Mouse (Mus musculus) liver, embryonic 14.5 days (tissue): ENCODE results near the gene Clstn3. TPM values are rescaled to one million over a fixed set of nuclear protein-coding genes. Genes with fewer than 3 reads are reported as not detected.

Source experiments
- ATAC-seq: fragments of 200-750 bp; cut with Nextera tagmentation; 2 replicates; pipeline ENCODE4 v1.8.0; 2017; ENCODE audit warnings: moderate number of reproducible peaks, mild to moderate bottlenecking, moderate library complexity; ENCODE audit not compliant: insufficient read depth
- DNase-seq, 3 experiments: peaks; one replicate each; pipeline ENCODE4 v3.0.0-alpha.2; 2012 to 2013; ENCODE audit warnings: low read depth in 3 of 3, low spot score in 3 of 3
- H3K27ac ChIP-seq: fragments of 300-500 bp; sonication (generic); 2 replicates; pipeline ENCODE4 v1.5.1; 2014; ENCODE audit warnings: moderate library complexity, mild to moderate bottlenecking, control low read depth, inconsistent platforms
- H3K27me3 ChIP-seq: fragments of 300-500 bp; sonication (generic); 2 replicates; pipeline ENCODE4 v1.6.1; 2014; ENCODE audit warnings: mild to moderate bottlenecking, low read length, moderate library complexity; ENCODE audit not compliant: control insufficient read depth, insufficient read depth
- H3K36me3 ChIP-seq: fragments of 300-500 bp; sonication (generic); replicated peaks from 2 replicates; pipeline ENCODE4 v1.6.1; 2014; ENCODE audit warnings: low read depth; ENCODE audit not compliant: control insufficient read depth, insufficient read depth
- H3K4me1 ChIP-seq, 2 experiments: fragments of 200-500 bp in 1 of 2; fragments of 300-500 bp in 1 of 2; sonication (generic) in 1 of 2; replicated peaks; 2 replicates each; pipeline ENCODE4 v1.6.1; 2012 to 2014; ENCODE audit warnings: antibody characterized with exemption in 1 of 2, inconsistent platforms in 1 of 2, low read length in 1 of 2; ENCODE audit not compliant: control insufficient read depth in 2 of 2, insufficient read depth in 2 of 2
- H3K4me2 ChIP-seq: fragments of 300-500 bp; sonication (generic); 2 replicates; pipeline ENCODE4 v1.6.1; 2014; ENCODE audit warnings: low read depth, mild to moderate bottlenecking, control low read depth, moderate library complexity
- H3K4me3 ChIP-seq, 2 experiments: fragments of 200-500 bp in 1 of 2; fragments of 300-500 bp in 1 of 2; sonication (generic) in 1 of 2; 2 replicates each; pipeline ENCODE4 v1.5.1; 2012 to 2014; ENCODE audit warnings: low read depth in 2 of 2, low read length in 2 of 2, mild to moderate bottlenecking in 2 of 2, control low read depth in 1 of 2, inconsistent platforms in 1 of 2, moderate library complexity in 1 of 2; ENCODE audit not compliant: insufficient read depth in 1 of 2
- H3K9ac ChIP-seq: fragments of 300-500 bp; sonication (generic); replicated peaks from 2 replicates; pipeline ENCODE4 v1.6.1; 2014; ENCODE audit warnings: mild to moderate bottlenecking, control low read depth, moderate library complexity
- H3K9me3 ChIP-seq: fragments of 300-500 bp; sonication (generic); 2 replicates; pipeline ENCODE4 v1.6.1; 2016; ENCODE audit warnings: low read length, mixed read lengths; ENCODE audit not compliant: control insufficient read depth
- CTCF ChIP-seq: IDR thresholded peaks from 2 replicates; pipeline ENCODE4 v1.5.1; 2016; ENCODE audit warnings: antibody characterized with exemption, low read depth, control low read depth
- EP300 ChIP-seq: IDR thresholded peaks from 2 replicates; pipeline ENCODE4 v1.6.1; 2016; ENCODE audit warnings: antibody characterized with exemption, low read depth
- WGBS: fragments of 180-500 bp; shearing (Covaris S2); extraction: QIAGEN DNeasy Blood & Tissue Kit; methylation state at CpG from one replicate; pipeline ENCODE4 v1.1.7; 2014; ENCODE audit not compliant: insufficient replicate concordance; 5-methylcytosine and 5-hydroxymethylcytosine counted together
- polyA plus RNA-seq, 2 experiments: library from polyadenylated mRNA; depleted of rRNA in 1 of 2; stranded (reverse) in 1 of 2; unstranded in 1 of 2; fragments of >200 nt; fragmentation: Nextera tagmentation in 1 of 2; extraction: Ambion mirVana in 1 of 2; gene quantifications; 2 replicates each; pipeline versions ENCODE4 v1.2.1 to v1.2.3; 2012 to 2014

The Clstn3 gene
- polyA plus RNA-seq, 2 experiments: 1.7 to 2.5 TPM

DNA sequence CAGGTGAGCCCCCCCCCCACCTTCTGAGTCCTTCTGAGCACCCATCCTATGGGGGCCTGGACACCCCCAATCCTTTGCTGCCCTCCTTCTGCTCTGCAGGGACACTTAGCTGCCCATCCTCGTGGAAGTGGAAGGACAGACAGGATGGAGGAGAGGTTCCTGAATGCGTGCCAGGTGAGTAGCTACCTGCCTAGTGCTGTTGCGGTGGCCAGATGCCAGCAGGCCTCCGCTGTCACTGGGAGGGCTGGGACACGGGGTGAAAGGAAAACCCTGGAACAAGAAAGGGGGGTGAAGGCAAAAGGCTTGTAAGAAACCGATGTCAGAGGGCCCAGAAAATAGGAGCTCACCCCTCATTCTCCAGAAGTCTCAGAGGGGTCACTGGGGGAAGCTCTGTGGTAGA, 42.4 kb upstream of the Clstn3 start:
- TF ChIP-seq CTCF: no peak
- TF ChIP-seq EP300: no peak
- H3K27ac ChIP-seq: no peak overlapping the region

GRCm38 (mm10) chr6:124505028-124505427, 40.4 kb upstream of the Clstn3 start:
- no peaks in the 10 kb centered on the region for H3K36me3 ChIP-seq
- WGBS: 22% methylated on average over 4 of the region's 4 CpGs
- no peak overlapping the region for H3K27ac ChIP-seq
- H3K4me3 ChIP-seq: no peak overlapping the region
- TF ChIP-seq CTCF (no peak), EP300 (no peak)
- no peaks in the 10 kb centered on the region for H3K9me3 ChIP-seq
- H3K4me2 ChIP-seq: no peak overlapping the region
- DNase-seq: no peak
- H3K4me1 ChIP-seq: peaks cover 0 to 2% of the 10 kb centered on the region in 2 experiments; a peak in 1 of 4 replicates
- H3K27me3 ChIP-seq: no peaks in the 10 kb centered on the region
- no peak overlapping the region for H3K9ac ChIP-seq
- ATAC-seq: no peak

More for the DNA sequence above, 42.4 kb upstream of the Clstn3 start:
- WGBS: 75% methylated on average over 6 of the region's 6 CpGs
- Histone ChIP-seq H3K4me1 (peaks cover 0 to 2% of the 10 kb centered on the region in 2 experiments; a peak in 1 of 4 replicates), H3K9ac (no peak overlapping the region), H3K4me2 (no peak overlapping the region), H3K27me3 (no peaks in the 10 kb centered on the region), H3K9me3 (no peaks in the 10 kb centered on the region), H3K36me3 (no peaks in the 10 kb centered on the region), H3K4me3 (no peak overlapping the region)
- no peak for DNase-seq
- no peak for ATAC-seq

DNA sequence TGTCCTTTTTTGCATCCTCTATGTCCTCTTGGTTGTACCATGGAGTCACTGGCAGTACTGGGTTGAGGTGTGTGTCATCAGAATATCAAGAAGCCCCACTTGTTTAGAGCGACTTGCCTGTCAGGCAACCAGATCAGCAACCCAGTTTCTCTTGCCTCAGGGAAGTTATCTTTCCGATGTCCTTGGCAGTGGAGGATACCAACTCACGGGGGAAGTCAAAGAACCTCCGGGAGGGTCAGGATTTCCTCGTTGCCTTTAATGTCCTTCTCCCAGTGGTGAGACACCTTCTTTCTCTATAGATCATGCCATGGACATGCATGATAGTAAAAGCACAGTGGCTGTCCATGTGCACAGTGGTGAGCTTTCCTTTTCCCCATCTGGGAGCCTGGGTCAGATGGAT, 37.4 kb upstream of the Clstn3 start:
- H3K36me3 ChIP-seq: no peaks in the 10 kb centered on the region
- no peak overlapping the region for H3K4me3 ChIP-seq
- peaks cover 0 to 4% of the 10 kb centered on the region in 2 experiments; a peak in 1 of 4 replicates for H3K4me1 ChIP-seq
- no peak overlapping the region for H3K4me2 ChIP-seq
- ATAC-seq: no peak
- no peak for DNase-seq
- H3K27ac ChIP-seq: no peak overlapping the region
- TF ChIP-seq EP300 (no peak), CTCF (no peak)
- H3K27me3 ChIP-seq: no peaks in the 10 kb centered on the region
- H3K9me3 ChIP-seq: no peaks in the 10 kb centered on the region
- WGBS: 61% methylated on average over 5 of the region's 5 CpGs
- no peak overlapping the region for H3K9ac ChIP-seq

GRCm38 (mm10) chr6:124501473-124501872, 36.9 kb upstream of the Clstn3 start:
- Histone ChIP-seq H3K4me2 (no peak overlapping the region), H3K4me1 (peaks cover 0 to 4% of the 10 kb centered on the region in 2 experiments; a peak in 1 of 4 replicates), H3K4me3 (no peak overlapping the region), H3K9me3 (no peaks in the 10 kb centered on the region), H3K9ac (no peak overlapping the region), H3K27ac (no peak overlapping the region), H3K27me3 (no peaks in the 10 kb centered on the region), H3K36me3 (no peaks in the 10 kb centered on the region)
- WGBS: 66% methylated on average over 4 of the region's 4 CpGs
- DNase-seq (no peak), ATAC-seq (no peak)
- no peak for TF ChIP-seq EP300

GRCm38 (mm10) chr6:124499914-124500566, 35.4 kb upstream of the Clstn3 start:
- H3K9me3 ChIP-seq: no peaks in the 10 kb centered on the region
- ATAC-seq (no peak), DNase-seq (no peak)
- no peak overlapping the region for H3K4me3 ChIP-seq
- peaks cover 0 to 4% of the 10 kb centered on the region in 2 experiments; a peak in 1 of 4 replicates for H3K4me1 ChIP-seq
- 55% methylated on average over 10 of the region's 10 CpGs for WGBS
- H3K4me2 ChIP-seq: no peak overlapping the region
- no peak overlapping the region for H3K27ac ChIP-seq
- H3K36me3 ChIP-seq: no peaks in the 10 kb centered on the region
- no peaks in the 10 kb centered on the region for H3K27me3 ChIP-seq
- TF ChIP-seq CTCF (no peak), EP300 (no peak)
- no peak overlapping the region for H3K9ac ChIP-seq
